Mouse (Mus musculus) gastrocnemius, postnatal 36 days (tissue): ENCODE data around the gene Gm21954. TPM values are rescaled to one million over a fixed set of nuclear protein-coding genes. Genes with fewer than 3 reads are reported as not detected.
A peak's percentile ranks its signal among the peaks of the same experiment; 100 is the strongest.

Source experiments
- DNase-seq, 2 experiments: peaks; one replicate each; pipeline ENCODE4 v3.0.0; 2022
- intact Hi-C: fragments of 180-260 bp; cut with DNase I; formaldehyde crosslinking; loops from one replicate; pipeline ENCODE4 v1.15.1; 2025
- long read RNA-seq, 2 experiments: library from polyadenylated mRNA; stranded (forward); transcript quantifications; one replicate each; pipeline ENCODE4 v2.0.0; 2021
- total RNA-seq, 2 experiments: library from RNA; stranded (reverse); gene quantifications; 2 replicates each; pipeline ENCODE4 v1.2.3; 2021

The Gm21954 gene
- total RNA-seq = not detected
- long read RNA-seq, experiment 1 = 0 reads
- long read RNA-seq, experiment 2 = 0 reads

GRCm38 (mm10) chr3:55472110-55472509, at the start of gene Gm21954:
Gm21954 (minus strand) TSS chr3:55472210.
- intact Hi-C loops = no loop called here
- DNase-seq = no peak

- DNase-seq = no peak
- intact Hi-C loops = loop anchor here (5.0 to 10.0 kb wide), 3 partner anchors 236 to 483 kb away; no protein-coding TSS in a partner anchor
Observed at GRCm38 (mm10) chr3:55521776-55522175, 49.8 kb upstream of the Gm21954 start.

GRCm38 (mm10) chr3:55520240-55521180, 48.5 kb upstream of the Gm21954 start:
- intact Hi-C loops = loop anchor here (5.0 to 10.0 kb wide), 3 partner anchors 237 to 484 kb away; no protein-coding TSS in a partner anchor
- peak in 1 of 2 experiments; percentile 70 for DNase-seq

- no peak for DNase-seq
- intact Hi-C loops = no loop called here
Observed at GRCm38 (mm10) chr3:55517454-55518014, 45.5 kb upstream of the Gm21954 start.

GRCm38 (mm10) chr3:55515966-55516365, 44.0 kb upstream of the Gm21954 start:
- no peak for DNase-seq
- intact Hi-C loops = no loop called here

- intact Hi-C loops = loop anchor here (1.0 kb wide), 1 partner anchor 19 kb away; no protein-coding TSS in a partner anchor
- DNase-seq = no peak
Observed at GRCm38 (mm10) chr3:55511658-55512057, 39.6 kb upstream of the Gm21954 start.

- intact Hi-C loops = no loop called here
- no peak for DNase-seq
Observed at GRCm38 (mm10) chr3:55510198-55510597, 38.2 kb upstream of the Gm21954 start.

- intact Hi-C loops = loop anchor here (10.0 kb wide), 1 partner anchor 1706 kb away; no protein-coding TSS in a partner anchor
- no peak for DNase-seq
Observed at GRCm38 (mm10) chr3:55499298-55499697, 27.3 kb upstream of the Gm21954 start.

- intact Hi-C loops = loop anchor here (10.0 kb wide), 1 partner anchor 1708 kb away; no protein-coding TSS in a partner anchor
- DNase-seq = no peak
Observed at GRCm38 (mm10) chr3:55496462-55496941, 24.5 kb upstream of the Gm21954 start.

- intact Hi-C loops = loop anchor here (10.0 kb wide), 1 partner anchor 1709 kb away; no protein-coding TSS in a partner anchor
- no peak for DNase-seq
Observed at GRCm38 (mm10) chr3:55495866-55496265, 23.9 kb upstream of the Gm21954 start.

GRCm38 (mm10) chr3:55495231-55495630, 23.2 kb upstream of the Gm21954 start:
- intact Hi-C loops = loop anchor here (10.0 kb wide), 1 partner anchor 1710 kb away; no protein-coding TSS in a partner anchor
- no peak for DNase-seq

GRCm38 (mm10) chr3:55494348-55494747, 22.3 kb upstream of the Gm21954 start:
- no peak for DNase-seq
- intact Hi-C loops = loop anchor here (10.0 kb wide), 1 partner anchor 1710 kb away; no protein-coding TSS in a partner anchor

- intact Hi-C loops = loop anchor here (1.0 to 10.0 kb wide), 2 partner anchors 20 to 1713 kb away; no protein-coding TSS in a partner anchor
- no peak for DNase-seq
Observed at GRCm38 (mm10) chr3:55492021-55492420, 20.0 kb upstream of the Gm21954 start.

- DNase-seq = no peak
- intact Hi-C loops = no loop called here
Observed at GRCm38 (mm10) chr3:55489231-55489990, 17.4 kb upstream of the Gm21954 start.

GRCm38 (mm10) chr3:55483328-55483727, 11.3 kb upstream of the Gm21954 start:
- no peak for DNase-seq
- intact Hi-C loops = no loop called here

- DNase-seq = no peak
- intact Hi-C loops = no loop called here
Observed at GRCm38 (mm10) chr3:55481140-55481539, 9.1 kb upstream of the Gm21954 start.

- intact Hi-C loops = no loop called here
- no peak for DNase-seq
Observed at GRCm38 (mm10) chr3:55479306-55479705, 7.3 kb upstream of the Gm21954 start.

GRCm38 (mm10) chr3:55476694-55477093, 4.7 kb upstream of the Gm21954 start:
- intact Hi-C loops = no loop called here

GRCm38 (mm10) chr3:55473146-55473545, 1.1 kb upstream of the Gm21954 start:
- DNase-seq = no peak
- intact Hi-C loops = no loop called here

More at GRCm38 (mm10) chr3:55476694-55477093, 4.7 kb upstream of the Gm21954 start:
- DNase-seq = no peak

- intact Hi-C loops = no loop called here
- no peak for DNase-seq
Observed at GRCm38 (mm10) chr3:55466348-55466747, 5.7 kb downstream of the Gm21954 start.
